Mouse (Mus musculus) heart, embryonic 16.5 days (tissue): ENCODE data around the gene Tcl1. TPM values are rescaled to one million over a fixed set of nuclear protein-coding genes. Genes with fewer than 3 reads are reported as not detected.

Experiments used
- ATAC-seq: fragments of 200-750 bp; cut with Nextera tagmentation; replicated peaks from 2 replicates; pipeline ENCODE4 v1.8.0; 2017; ENCODE audit warnings: moderate number of reproducible peaks; ENCODE audit not compliant: insufficient read depth, low FRiP score; ENCODE audit errors: extremely low read depth
- H3K27ac ChIP-seq: fragments of 300-500 bp; sonication (generic); 2 replicates; pipeline ENCODE4 v1.5.1; 2014; ENCODE audit warnings: mild to moderate bottlenecking, low read length, control low read depth, moderate library complexity
- H3K27me3 ChIP-seq: fragments of 300-500 bp; sonication (generic); 2 replicates; pipeline ENCODE4 v1.6.1; 2014; ENCODE audit warnings: low read length, mixed read lengths; ENCODE audit not compliant: control insufficient read depth, insufficient read depth
- H3K36me3 ChIP-seq: fragments of 300-500 bp; sonication (generic); 2 replicates; pipeline ENCODE4 v1.6.1; 2014; ENCODE audit not compliant: control insufficient read depth, insufficient read depth
- H3K4me1 ChIP-seq: fragments of 300-500 bp; sonication (generic); 2 replicates; pipeline ENCODE4 v1.6.1; 2014; ENCODE audit warnings: low read length, mixed read lengths; ENCODE audit not compliant: control insufficient read depth, insufficient read depth
- H3K4me2 ChIP-seq: fragments of 300-500 bp; sonication (generic); 2 replicates; pipeline ENCODE4 v1.6.1; 2014; ENCODE audit warnings: low read depth, mild to moderate bottlenecking, control low read depth, low read length
- H3K4me3 ChIP-seq: fragments of 300-500 bp; sonication (generic); 2 replicates; pipeline ENCODE4 v1.5.1; 2014; ENCODE audit warnings: mild to moderate bottlenecking, control low read depth, low read length
- H3K9ac ChIP-seq: fragments of 300-500 bp; sonication (generic); 2 replicates; pipeline ENCODE4 v1.6.1; 2014; ENCODE audit warnings: low read length, control low read depth
- H3K9me3 ChIP-seq: fragments of 300-500 bp; sonication (generic); replicated peaks from 2 replicates; pipeline ENCODE4 v1.6.1; 2016; ENCODE audit warnings: low read length; ENCODE audit not compliant: control insufficient read depth
- WGBS: fragments of 180-500 bp; shearing (Covaris S2); extraction: QIAGEN DNeasy Blood & Tissue Kit; methylation state at CpG from one replicate; pipeline ENCODE4 v1.1.7; 2014; 5-methylcytosine and 5-hydroxymethylcytosine counted together
- polyA plus RNA-seq: library from polyadenylated mRNA; unstranded; fragments of >200 nt; fragmentation: Nextera tagmentation; extraction: Ambion mirVana; gene quantifications from 2 replicates; pipeline ENCODE4 v1.2.1, GENCODE M21; 2015

The Tcl1 gene
- not detected in 2 replicates for polyA plus RNA-seq

GRCm38 (mm10) chr12:105222601-105223319 lies at the start of gene Tcl1:
TSS of gene Tcl1 (minus strand) at chr12:105222793.
- Histone ChIP-seq H3K4me1 (no peaks in the 10 kb centered on the region), H3K9ac (no peak within 1 kb of the TSS), H3K4me2 (no peak within 1 kb of the TSS), H3K4me3 (no peak within 1 kb of the TSS), H3K9me3 (no peaks in the 10 kb centered on the region), H3K27me3 (no peaks in the 10 kb centered on the region), H3K36me3 (no peaks in the 10 kb centered on the region), H3K27ac (no peak within 1 kb of the TSS)
- no peak for ATAC-seq
- 84% methylated on average over 22 of the region's 22 CpGs for WGBS

GRCm38 (mm10) chr12:105271016-105271965 lies 48.7 kb upstream of the Tcl1 start:
- no peak for ATAC-seq
- no peaks in the 10 kb centered on the region for H3K4me1 ChIP-seq
- no peak overlapping the region for H3K27ac ChIP-seq
- no peak overlapping the region for H3K4me3 ChIP-seq
- no peaks in the 10 kb centered on the region for H3K36me3 ChIP-seq
- no peak overlapping the region for H3K9ac ChIP-seq
- H3K27me3 ChIP-seq, result no peaks in the 10 kb centered on the region; the same call in 1 of the 2 replicates
- WGBS, result 44% methylated on average over 17 of the region's 17 CpGs
- H3K9me3 ChIP-seq, result no peaks in the 10 kb centered on the region
- H3K4me2 ChIP-seq, result no peak overlapping the region

DNA sequence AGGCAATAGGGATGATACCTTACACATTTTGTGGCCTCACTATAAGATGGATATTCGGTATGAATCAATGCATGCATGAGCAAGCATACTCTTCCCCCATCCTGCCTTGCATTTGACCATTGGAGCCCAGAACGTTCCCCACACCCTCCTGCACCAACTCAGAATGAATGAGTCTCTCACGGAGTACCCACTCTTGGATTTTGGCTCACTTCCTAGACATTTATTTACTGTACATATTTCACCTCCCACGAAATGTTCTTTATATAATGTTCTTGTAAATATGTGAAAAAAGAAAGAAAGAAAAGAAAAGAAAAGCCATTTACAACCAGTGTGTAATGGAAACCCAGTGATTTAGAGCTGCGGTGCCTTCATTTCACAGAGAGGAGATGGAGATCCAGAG lies 44.5 kb upstream of the Tcl1 start:
- no peak for ATAC-seq
- Histone ChIP-seq H3K4me1 (no peaks in the 10 kb centered on the region), H3K36me3 (no peaks in the 10 kb centered on the region), H3K4me3 (no peak overlapping the region), H3K27ac (no peak overlapping the region), H3K4me2 (no peak overlapping the region), H3K9me3 (no peaks in the 10 kb centered on the region), H3K27me3 (no peaks in the 10 kb centered on the region; the same call in 1 of the 2 replicates), H3K9ac (no peak overlapping the region)
- 73% methylated on average over 5 of the region's 5 CpGs for WGBS

GRCm38 (mm10) chr12:105266096-105266495 lies 43.5 kb upstream of the Tcl1 start:
- H3K9ac ChIP-seq, result no peak overlapping the region
- no peaks in the 10 kb centered on the region for H3K36me3 ChIP-seq
- H3K9me3 ChIP-seq, result no peaks in the 10 kb centered on the region
- no peak overlapping the region for H3K4me3 ChIP-seq
- H3K4me2 ChIP-seq, result no peak overlapping the region
- H3K27me3 ChIP-seq, result no peaks in the 10 kb centered on the region; the same call in 1 of the 2 replicates
- ATAC-seq, result no peak
- no peak overlapping the region for H3K27ac ChIP-seq
- H3K4me1 ChIP-seq, result no peaks in the 10 kb centered on the region
- 8% methylated on average over 3 of the region's 3 CpGs for WGBS

DNA sequence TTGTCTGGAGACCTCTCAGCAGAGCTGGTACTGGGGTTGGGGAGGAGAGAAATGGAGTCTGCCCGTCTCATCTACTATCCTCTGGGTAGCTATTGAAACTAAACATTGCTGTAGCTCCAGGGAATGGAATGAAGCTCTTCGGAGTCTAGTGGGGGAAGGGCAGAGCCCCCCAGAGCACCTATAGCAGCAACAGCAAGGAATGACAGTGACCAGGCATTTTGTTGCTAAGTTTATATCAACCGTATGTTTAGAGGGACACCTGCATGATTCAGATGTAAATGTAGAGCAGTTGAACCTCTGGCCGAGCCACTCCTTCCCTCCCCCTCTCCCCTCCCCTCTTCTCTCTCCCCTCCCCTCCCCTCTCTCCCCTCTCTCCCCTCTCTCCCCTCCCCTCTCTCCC lies 36.6 kb upstream of the Tcl1 start:
- Histone ChIP-seq H3K27ac (no peak overlapping the region), H3K27me3 (no peaks in the 10 kb centered on the region), H3K4me1 (no peaks in the 10 kb centered on the region), H3K4me3 (no peak overlapping the region), H3K9me3 (0 out of 2 replicates have a peak, but pooled peaks cover 3% of the 10 kb centered on the region), H3K4me2 (no peak overlapping the region), H3K9ac (no peak overlapping the region), H3K36me3 (no peaks in the 10 kb centered on the region)
- 29% methylated on average over 4 of the region's 4 CpGs for WGBS
- ATAC-seq, result no peak

- Histone ChIP-seq H3K27me3 (no peaks in the 10 kb centered on the region), H3K4me1 (no peaks in the 10 kb centered on the region), H3K9me3 (0 out of 2 replicates have a peak, but pooled peaks cover 3% of the 10 kb centered on the region), H3K9ac (no peak overlapping the region), H3K36me3 (no peaks in the 10 kb centered on the region), H3K27ac (no peak overlapping the region), H3K4me2 (no peak overlapping the region), H3K4me3 (no peak overlapping the region)
- no peak for ATAC-seq
- WGBS, result 10% methylated on average over 9 of the region's 9 CpGs
These were observed 36.2 kb upstream of the Tcl1 start for GRCm38 (mm10) chr12:105258787-105259186.

GRCm38 (mm10) chr12:105253796-105254195 lies 31.2 kb upstream of the Tcl1 start:
- WGBS, result 84% methylated on average over 3 of the region's 3 CpGs
- ATAC-seq, result no peak
- H3K27ac ChIP-seq, result no peak overlapping the region

DNA sequence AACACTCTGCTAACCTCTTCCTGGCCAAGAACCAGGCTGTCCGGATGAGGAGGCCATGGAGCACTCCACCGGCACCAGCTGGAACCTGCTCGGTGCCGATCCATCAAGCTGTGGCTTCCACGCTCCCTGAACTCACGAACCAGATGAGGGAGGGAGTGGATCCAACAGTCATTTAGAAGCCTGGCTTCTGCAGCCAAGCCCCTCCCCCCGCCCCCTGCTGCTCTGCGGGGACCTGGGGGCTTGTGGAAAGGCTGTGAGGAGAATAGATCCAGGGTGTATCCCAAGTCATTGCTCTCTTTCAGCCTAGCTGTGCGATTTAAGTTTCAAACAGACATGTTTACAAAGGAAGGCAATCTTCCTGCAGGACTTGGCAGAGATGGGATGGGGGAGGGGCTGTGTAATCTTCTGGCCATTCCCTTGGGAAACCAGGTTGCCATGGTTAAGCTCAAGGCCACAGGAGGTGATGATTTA lies 26.2 kb upstream of the Tcl1 start:
- Histone ChIP-seq H3K4me1 (0 out of 2 replicates have a peak, but pooled peaks cover 4% of the 10 kb centered on the region), H3K4me2 (peak overlapping the region; percentile 40; the same call in 1 of the 2 replicates), H3K9ac (no peak overlapping the region), H3K36me3 (no peaks in the 10 kb centered on the region), H3K27ac (no peak overlapping the region), H3K4me3 (no peak overlapping the region), H3K27me3 (no peaks in the 10 kb centered on the region), H3K9me3 (no peaks in the 10 kb centered on the region)
- no peak for ATAC-seq
- WGBS, result 6% methylated on average over 9 of the region's 9 CpGs

More at GRCm38 (mm10) chr12:105253796-105254195, 31.2 kb upstream of the Tcl1 start:
- Histone ChIP-seq H3K9ac (no peak overlapping the region), H3K4me1 (0 out of 2 replicates have a peak, but pooled peaks cover 2% of the 10 kb centered on the region), H3K36me3 (no peaks in the 10 kb centered on the region), H3K9me3 (0 out of 2 replicates have a peak, but pooled peaks cover 2% of the 10 kb centered on the region), H3K4me2 (no peak overlapping the region), H3K4me3 (no peak overlapping the region), H3K27me3 (no peaks in the 10 kb centered on the region)
